ENCODE assay signal across 16 mouse cellular contexts in the genomic region with DNA sequence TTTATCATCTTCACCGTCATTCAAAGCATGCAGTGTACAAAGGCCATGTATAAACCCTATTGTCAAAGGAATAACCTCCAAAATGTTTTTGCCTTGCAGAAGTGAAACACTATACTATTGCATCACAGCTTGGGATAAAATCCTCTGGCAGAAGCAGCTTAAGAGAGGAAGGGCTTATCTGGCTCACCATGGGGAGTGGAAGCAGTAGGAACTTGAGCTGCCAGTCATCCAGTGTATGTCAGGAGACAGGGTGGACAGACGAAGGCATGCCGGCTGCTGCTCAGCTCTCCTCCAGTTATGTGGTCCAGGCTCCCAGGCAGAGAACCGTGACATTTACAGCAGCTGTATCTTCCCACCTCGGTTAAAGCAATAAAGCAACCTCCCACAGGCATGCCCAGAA.
"Had no signal": no experiment of that assay in that cellular context is flagged by ENCODE, and none has a peak within 500 bp of the region (broad histone marks: within the 10 kb centered on the region; RNA-seq: fewer than 3 reads in every experiment).

No protein-coding gene starts in this region.

- H3K36me3 ChIP-seq: limb, embryonic 12.5 days; liver, embryonic 15.5 days; midbrain, embryonic 15.5 days had no signal

- H3K9me3 ChIP-seq: limb, embryonic 12.5 days; liver, embryonic 15.5 days; midbrain, embryonic 15.5 days had no signal

- H3K4me2 ChIP-seq: limb, embryonic 12.5 days; liver, embryonic 11.5 days; liver, embryonic 15.5 days; midbrain, embryonic 11.5 days; midbrain, embryonic 15.5 days had no signal

- H3K27me3 ChIP-seq: limb, embryonic 12.5 days; liver, embryonic 15.5 days; midbrain, embryonic 15.5 days had no signal

- DNase-seq: kidney, adult 11 months; kidney, postnatal 36 days; layer of hippocampus, adult 9-11 months; layer of hippocampus, postnatal 36 days; lung, adult 2 months; lung, postnatal 10 days; lung, postnatal 4 days; spleen, adult 18-20 months; thymus, adult 18-20 months; thymus, postnatal 25 days had no signal

- H3K27ac ChIP-seq: limb, embryonic 12.5 days; liver, embryonic 15.5 days; midbrain, embryonic 15.5 days had no signal

- ATAC-seq: inflammation-experienced regulatory T-cells, adult 6 months; midbrain, embryonic 15.5 days had no signal

- H3K4me3 ChIP-seq: limb, embryonic 12.5 days; liver, embryonic 15.5 days; midbrain, embryonic 15.5 days had no signal

- H3K4me1 ChIP-seq: limb, embryonic 12.5 days; midbrain, embryonic 15.5 days had no signal

- H3K9ac ChIP-seq: limb, embryonic 12.5 days; liver, embryonic 15.5 days; midbrain, embryonic 15.5 days had no signal
